Mouse (Mus musculus) frontal cortex, postnatal 10 days (tissue): ENCODE measurements around the gene Drc1.
A peak's percentile ranks its signal among the peaks of the same experiment; 100 is the strongest.

Source experiments
- DNase-seq, 2 experiments: peaks; one replicate each; pipeline ENCODE4 v3.0.0; 2022; ENCODE audit warnings: low spot score in 2 of 2, mixed read lengths in 1 of 2

Gene Drc1

DNA sequence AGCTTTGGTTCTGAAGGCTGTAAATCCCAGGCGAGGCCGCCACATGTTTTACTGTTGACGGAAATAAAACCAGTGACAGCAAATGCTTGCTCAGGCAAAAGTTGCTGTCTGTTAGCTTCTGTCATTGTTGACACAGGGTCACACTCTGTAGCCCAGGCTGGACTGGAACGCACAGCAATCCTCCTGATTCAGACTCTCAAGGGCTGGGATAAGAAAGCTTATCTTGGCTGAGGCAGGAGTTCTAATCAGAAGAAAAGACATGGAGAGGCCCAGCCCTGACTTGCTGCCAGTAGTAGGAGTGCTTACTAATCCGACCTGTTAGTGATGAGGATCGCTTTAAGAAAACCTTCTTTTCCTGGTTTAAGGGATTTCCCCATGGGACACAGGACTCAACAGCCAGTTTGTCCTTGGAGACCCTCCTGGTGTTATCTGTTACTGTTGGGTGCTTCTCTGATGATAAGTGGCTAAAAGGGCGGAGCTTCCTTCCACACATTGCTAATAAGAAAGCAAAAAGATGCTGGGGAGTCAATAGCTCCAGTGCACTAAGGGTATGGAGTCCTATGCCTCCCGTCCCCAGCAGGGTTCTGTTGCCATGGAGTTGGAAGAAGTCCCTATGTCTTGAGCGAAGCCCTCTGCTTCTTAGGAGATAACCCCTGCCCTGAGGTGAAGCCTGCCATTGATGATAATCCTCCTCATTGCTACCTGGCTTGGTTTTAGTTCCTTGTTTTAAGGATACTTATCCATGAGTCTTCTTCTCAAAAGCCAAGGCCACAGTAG is 6.1 kb downstream of the Drc1 start:
- DNase-seq: no peak

DNA sequence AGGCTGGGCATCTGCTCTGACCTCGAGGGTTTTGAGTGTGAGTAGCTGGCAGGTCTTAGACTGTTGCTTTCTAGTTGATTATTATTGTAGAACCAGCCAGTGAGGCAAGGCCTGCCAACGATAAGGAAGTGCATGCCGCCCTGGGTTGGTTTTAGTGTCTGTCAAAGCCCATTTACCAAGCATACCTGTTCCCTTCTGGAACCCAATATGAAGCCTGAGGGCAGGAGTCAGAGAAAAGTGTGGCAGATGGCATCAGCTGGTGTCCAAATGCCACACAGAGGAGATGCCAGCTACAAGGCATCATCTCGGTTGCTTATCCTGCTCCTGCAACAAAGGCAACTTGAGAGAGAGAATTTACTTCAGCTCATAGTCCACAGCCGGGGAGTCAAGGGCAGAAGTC is 59.6 kb downstream of the Drc1 start:
- no peak for DNase-seq

DNA sequence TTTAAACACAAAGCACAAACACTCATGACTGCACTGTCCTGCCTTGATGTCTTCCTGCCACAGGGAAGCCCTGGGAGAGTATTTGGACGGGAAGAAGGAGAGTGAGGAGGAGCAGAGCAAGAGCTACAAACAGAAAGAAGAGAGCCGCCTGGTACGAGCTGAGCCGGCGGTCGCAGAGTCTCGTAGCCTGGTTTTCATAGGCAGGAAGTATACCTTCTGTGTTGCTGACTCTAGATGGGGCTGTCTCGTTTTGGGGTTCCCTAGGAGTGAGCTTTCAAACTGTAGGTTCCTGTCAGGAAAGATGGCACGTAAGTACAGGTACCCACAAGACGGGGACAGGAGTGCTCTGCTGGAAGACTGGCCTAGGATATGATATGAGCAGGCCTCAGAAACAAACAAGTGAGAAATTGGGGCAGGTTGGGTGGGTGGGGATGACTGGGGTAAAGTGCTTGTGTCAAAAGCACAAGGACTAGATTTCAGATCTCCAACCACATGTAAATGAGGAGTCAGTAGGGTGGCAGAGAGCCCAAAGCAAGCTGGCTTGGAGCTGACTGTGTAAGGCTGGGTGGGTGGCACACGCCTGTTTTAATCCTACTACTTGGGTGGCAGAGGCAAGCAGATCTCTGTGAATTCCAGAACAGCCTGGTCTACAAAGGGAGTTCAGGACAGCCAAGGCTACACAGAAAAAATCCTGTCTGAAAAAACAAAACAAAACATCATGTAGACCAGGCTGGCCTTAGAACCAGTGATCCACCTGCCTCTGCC is 60.6 kb downstream of the Drc1 start:
- no peak for DNase-seq

DNA sequence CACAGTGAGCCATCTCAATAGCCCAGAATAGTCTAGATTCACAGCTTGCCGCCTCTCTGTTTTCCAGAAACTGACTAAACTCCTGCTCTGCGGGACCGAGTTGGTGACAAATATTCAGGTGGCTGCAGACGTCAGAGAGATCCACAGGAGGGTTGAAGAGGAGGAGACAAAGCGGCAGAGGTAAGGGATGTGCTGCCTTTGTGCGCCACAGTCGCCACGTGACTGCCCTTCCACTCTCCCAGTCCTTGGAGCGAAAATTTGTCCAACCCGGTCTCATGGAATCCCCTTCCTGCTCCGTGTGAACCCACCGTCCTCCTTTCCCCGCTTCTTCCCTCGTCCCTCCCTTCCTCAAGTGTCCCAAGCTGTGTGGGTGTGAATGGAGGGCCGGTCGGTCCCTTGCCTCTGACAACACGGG is 61.4 kb downstream of the Drc1 start:
- DNase-seq: no peak

- DNase-seq: peak in 1 of 2 experiments; percentile 43
These were observed 61.9 kb downstream of the Drc1 start for GRCm38 (mm10) chr5:30343107-30343506.

DNA sequence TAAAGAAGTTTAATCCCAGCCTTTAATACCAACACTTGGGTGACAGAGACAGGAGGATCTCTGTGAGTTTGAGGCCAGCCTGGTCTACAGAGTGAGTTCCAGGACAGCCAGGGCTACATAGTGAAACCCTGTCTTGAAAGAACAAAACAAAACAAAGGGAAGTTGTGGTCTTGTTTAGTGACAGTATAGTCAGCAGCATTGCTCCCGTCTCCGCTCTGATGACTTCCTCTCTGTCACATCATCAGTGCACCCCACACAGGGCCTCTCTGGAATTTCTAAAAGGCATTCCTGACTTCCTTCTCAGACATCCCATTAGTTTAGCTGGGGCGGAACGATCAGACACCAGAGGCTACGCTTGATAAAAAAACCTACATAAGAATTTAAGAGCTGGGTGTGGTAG is 62.7 kb downstream of the Drc1 start:
- no peak for DNase-seq

- DNase-seq: no peak
These were observed 72.4 kb downstream of the Drc1 start for GRCm38 (mm10) chr5:30353605-30354004.

GRCm38 (mm10) chr5:30355114-30355513 is 73.9 kb downstream of the Drc1 start:
- DNase-seq: no peak

DNA sequence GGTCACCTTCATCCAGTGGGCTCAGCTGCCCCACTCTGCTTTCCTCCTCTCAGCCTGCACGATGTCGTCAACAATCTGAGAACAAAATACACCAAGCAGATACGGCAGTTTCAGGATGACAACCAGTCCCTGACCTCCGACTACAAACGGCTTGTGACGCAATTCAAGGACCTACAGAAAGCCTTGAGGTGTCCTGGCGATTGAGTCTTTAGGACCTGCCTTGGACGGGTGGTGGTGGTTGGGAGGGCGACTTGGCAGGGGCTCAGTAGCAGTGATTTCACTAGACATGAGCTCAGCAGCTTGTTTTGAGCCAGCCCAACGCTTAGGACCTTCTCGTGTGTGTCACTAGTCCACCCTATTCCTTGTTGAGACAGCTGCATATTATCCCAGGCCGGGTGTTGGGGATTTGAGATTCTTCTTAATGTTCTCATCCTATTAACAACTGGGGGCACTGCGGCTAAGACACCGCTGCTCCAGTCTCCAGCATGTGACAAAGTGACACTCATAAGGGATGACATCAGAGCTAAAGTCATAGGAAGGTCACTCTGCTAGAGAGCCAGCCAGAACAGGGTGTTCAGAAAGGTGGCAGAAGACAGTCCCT is 74.5 kb downstream of the Drc1 start:
- DNase-seq: no peak

GRCm38 (mm10) chr5:30356647-30357046 is 75.5 kb downstream of the Drc1 start:
- no peak for DNase-seq

GRCm38 (mm10) chr5:30358436-30359099 is 77.4 kb downstream of the Drc1 start:
- DNase-seq: no peak

- DNase-seq: no peak
These were observed 86.2 kb downstream of the Drc1 start for GRCm38 (mm10) chr5:30367405-30367804.

GRCm38 (mm10) chr5:30369426-30369825 is 88.2 kb downstream of the Drc1 start:
- DNase-seq: peak; percentile 24 to 40

DNA sequence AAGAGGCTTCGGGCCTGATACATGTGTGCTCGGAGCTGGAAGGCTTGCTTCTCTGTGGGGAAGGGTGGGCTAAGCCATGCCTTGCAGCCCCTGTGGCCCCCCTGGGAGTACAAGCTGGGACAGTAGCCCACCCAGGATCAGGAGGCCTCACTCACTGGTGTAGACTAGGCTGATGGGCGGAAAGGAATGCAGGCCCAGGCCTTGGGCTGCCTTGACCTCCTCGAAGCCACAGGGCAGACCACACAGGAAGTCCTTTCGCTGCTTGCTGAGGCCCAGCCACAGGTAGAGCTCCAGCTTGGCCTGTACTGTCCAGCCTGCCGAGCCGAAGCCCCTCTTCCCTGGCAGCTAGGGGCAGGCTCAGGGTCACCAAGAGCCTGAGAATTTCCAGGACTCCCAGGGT is 101.7 kb downstream of the Drc1 start:
- no peak for DNase-seq

- no peak for DNase-seq
These were observed 106.5 kb downstream of the Drc1 start for GRCm38 (mm10) chr5:30387726-30388125.

DNA sequence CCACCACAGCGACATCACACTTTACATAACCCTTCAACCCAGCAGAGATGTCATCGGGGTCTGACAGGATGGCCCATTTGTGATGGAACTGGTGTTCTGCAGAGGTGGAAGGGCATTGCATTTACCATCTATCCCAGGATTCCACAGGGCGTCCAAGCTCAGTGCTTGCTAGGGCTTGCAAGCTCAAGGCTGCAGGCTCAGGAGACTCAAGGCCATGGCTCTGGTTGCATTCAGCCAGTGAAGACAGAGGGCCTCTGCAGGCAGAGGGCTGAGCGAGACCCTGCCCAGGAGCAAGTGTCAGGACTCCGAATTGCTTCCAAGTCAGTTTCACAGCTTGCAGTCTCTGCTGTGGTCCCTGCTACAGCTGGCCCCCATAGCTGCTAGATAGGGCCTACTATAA is 108.6 kb downstream of the Drc1 start:
- no peak for DNase-seq

- DNase-seq: peak in 1 of 2 experiments; percentile 63
These were observed 110.3 kb downstream of the Drc1 start for GRCm38 (mm10) chr5:30391473-30391872.

DNA sequence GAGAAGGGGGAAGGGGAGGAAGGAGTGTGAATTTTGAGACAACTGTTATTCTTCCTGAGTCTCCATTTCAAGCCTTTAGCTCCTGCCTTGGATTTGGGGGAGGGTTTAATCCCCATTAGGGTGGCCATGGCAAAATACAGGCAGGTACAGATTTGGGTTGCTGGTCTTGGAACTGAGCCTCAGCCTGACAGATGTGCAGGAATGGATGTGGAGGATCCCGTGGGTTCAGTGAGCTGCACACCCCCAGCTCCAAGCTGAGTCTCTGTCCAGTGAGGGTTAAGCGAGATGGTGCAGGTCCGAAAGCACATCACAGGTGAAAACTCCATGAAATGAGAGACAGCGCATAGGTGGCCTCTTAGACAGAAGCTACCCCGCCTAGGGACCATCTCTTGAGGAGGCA is 119.3 kb downstream of the Drc1 start:
- no peak for DNase-seq

DNA sequence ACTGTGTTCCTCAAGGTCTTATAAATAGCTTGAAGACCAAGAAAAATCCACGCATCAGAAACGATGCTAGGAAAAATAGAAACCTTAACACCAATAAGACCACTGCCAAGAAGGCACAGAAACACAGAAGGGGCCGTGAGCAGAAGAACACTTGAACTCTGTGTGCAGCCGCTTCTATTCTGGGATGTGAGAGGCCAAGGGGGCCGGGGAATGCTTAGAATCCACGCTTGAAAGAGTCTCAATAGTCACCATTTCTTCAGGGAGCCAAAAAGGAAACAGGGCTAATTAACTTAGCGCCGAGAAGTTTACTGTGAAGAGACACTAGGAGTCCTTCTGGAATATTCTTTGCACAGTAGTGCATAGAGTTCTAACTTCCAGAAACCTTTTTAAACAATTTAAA is 120.0 kb downstream of the Drc1 start:
- DNase-seq: no peak

- no peak for DNase-seq
These were observed 125.7 kb downstream of the Drc1 start for GRCm38 (mm10) chr5:30406876-30407275.

DNA sequence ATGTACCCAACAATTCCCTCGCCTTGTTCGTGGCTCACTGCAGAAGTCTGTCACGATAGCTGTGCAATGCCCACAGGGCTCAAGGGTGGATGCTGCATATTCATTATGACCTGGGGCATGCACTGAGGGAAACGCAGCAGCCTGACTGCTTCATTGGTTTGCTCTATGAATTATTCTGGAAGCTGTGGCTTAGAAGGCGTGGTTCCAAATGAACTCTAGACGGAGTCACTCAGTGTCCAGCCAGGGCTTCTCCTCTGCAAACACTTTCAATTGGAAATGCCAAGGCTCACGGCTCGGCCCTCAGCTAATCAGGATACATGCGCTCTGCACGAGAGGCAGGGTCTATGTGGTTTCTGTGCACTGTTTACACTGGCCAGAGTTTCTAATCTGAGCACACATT is 130.3 kb downstream of the Drc1 start:
- no peak for DNase-seq

- no peak for DNase-seq
These were observed 134.2 kb downstream of the Drc1 start for GRCm38 (mm10) chr5:30415381-30415780.
